Mouse (Mus musculus): ENCODE results near the gene Mad1l1.

GRCm38 (mm10) chr5:140306016-140306415, 15.3 kb downstream of the Mad1l1 start:
- TF ChIP-seq NRF1 (IDR thresholded peaks at IDR 0.05; ENCODE audit: insufficient read depth, low read depth, low read length, poor library complexity, severe bottlenecking): no peak
- no peak for TF ChIP-seq MYB (IDR thresholded peaks at IDR 0.05; ENCODE audit: low read depth, low read length)
- no peak for TF ChIP-seq GABPA (IDR thresholded peaks at IDR 0.05; ENCODE audit: low read depth, low read length)

Data from MEL (cell line).